Mouse (Mus musculus): ENCODE results near the gene Auts2. TPM values are rescaled to one million over a fixed set of nuclear protein-coding genes. Genes with fewer than 3 reads are reported as not detected.
A peak's percentile ranks its signal among the peaks of the same experiment; 100 is the strongest.

Auts2 gene
- total and polyA plus RNA-seq, 3 experiments: not detected

DNA sequence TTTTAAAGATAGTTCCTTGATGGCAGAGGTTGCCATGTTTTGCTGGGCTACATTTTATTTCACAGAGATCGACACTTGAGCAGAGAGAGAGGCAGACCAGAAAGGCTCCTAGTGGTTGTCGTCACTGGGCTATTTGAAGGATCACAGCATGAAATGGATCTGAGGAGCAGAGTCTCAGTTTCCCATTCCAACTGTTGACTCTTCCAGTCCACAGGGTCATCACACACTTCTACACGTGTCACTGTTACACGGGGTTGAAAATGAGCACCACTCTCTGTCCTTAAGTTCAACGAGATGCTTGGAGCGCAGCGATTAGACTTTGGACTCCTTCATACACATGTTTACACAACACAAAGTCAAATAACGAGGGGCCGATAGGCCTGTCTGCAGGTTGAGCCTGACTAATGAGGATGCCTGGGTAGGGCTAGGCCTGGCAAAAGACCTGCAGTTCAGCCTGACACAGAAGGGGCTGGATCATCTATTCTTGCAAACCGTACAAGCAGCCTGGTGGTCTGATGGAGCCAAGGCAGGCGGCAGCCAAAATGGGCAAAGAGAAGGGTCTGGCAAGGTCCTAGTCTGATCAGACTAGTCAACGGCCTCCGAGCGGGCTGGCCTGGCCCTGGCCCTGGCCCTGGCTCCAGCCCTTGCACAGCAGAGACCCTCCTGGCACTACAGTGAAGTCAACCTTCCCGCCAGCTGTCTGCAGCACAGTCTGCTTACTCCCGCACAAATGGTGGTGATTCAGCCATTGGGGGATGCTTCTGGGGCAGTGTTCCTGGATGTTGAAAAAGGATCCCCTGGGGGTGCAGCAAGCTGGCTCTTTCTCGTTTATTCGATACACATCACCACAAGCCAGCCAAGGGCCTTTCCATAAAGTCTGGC, 969.6 kb downstream of the Auts2 start:
- Histone ChIP-seq H3K4me3 (replicated peaks in 1 of 3; ENCODE audit: low read depth in 2 of 3, low read length in 2 of 3, poor library complexity in 1 of 3) (peak overlapping the region in 1 of 3 experiments; percentile 9), H3K27ac (ENCODE audit: insufficient read depth, low read depth) (no peak overlapping the region), H3K36me3 (replicated peaks in 1 of 2; ENCODE audit: control insufficient read depth in 1 of 2, insufficient read depth in 1 of 2, low read length in 1 of 2) (no peaks in the 10 kb centered on the region), H3K9ac (ENCODE audit: insufficient read depth, low read depth) (no peak overlapping the region), H3K27me3 (replicated peaks) (no peaks in the 10 kb centered on the region), H3K4me2 (ENCODE audit: insufficient read depth, low read depth, poor library complexity, severe bottlenecking) (no peak overlapping the region), H3K79me2 (replicated peaks; ENCODE audit: control insufficient read depth, extremely low read depth, insufficient read depth, poor library complexity, severe bottlenecking) (no peaks in the 10 kb centered on the region), H3K4me1 (ENCODE audit: control insufficient read depth in 1 of 2, insufficient read depth in 2 of 2) (no peaks in the 10 kb centered on the region), H3K9me3 (replicated peaks; ENCODE audit: low read length) (peaks cover 89% of the 10 kb centered on the region)
- dilution Hi-C loops (cut with MboI; ENCODE audit: extremely low pct_ligation_motif_present, extremely low pct_unique_long_range_greater_than_20kb, low sequenced_read_pairs) (no loop called here), in situ Hi-C loops (cut with MboI; ENCODE audit: low pct_ligation_motif_present, low pct_unique_long_range_greater_than_20kb, low sequenced_read_pairs) (no loop called here)
- no peak for DNase-seq (ENCODE audit: extremely low read depth)
- TF ChIP-seq ZKSCAN1 (IDR thresholded peaks at IDR 0.05; ENCODE audit: borderline replicate concordance, low read depth, low read length) (no peak), CHD2 (IDR thresholded peaks at IDR 0.05; ENCODE audit: low read length) (no peak), E2F4 (IDR thresholded peaks at IDR 0.05; ENCODE audit: insufficient replicate concordance, low read depth, low read length) (no peak), ZC3H11A (IDR thresholded peaks at IDR 0.05; ENCODE audit: low read depth, low read length) (no peak)

DNA sequence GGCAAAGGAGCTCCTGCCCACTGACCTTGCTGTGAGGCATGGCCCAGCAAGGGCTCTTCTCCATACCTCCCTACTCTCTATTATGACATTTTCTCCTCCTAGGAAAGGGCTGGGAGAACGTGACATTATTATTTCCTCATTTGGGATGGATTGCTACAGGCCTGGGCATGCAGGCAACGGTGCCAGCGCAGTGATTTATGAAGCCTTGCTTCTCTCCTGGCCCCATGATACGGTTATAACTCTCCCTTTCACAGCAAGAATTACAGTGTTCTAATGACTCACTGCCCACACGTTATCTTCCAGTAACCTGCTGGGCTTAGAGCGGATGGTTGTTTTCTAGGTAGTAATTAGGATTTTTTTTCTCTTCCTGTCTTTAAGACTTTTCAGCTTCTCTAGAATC, 977.1 kb downstream of the Auts2 start:
- dilution Hi-C loops (cut with MboI; ENCODE audit: extremely low pct_ligation_motif_present, extremely low pct_unique_long_range_greater_than_20kb, low sequenced_read_pairs): no loop called here

DNA sequence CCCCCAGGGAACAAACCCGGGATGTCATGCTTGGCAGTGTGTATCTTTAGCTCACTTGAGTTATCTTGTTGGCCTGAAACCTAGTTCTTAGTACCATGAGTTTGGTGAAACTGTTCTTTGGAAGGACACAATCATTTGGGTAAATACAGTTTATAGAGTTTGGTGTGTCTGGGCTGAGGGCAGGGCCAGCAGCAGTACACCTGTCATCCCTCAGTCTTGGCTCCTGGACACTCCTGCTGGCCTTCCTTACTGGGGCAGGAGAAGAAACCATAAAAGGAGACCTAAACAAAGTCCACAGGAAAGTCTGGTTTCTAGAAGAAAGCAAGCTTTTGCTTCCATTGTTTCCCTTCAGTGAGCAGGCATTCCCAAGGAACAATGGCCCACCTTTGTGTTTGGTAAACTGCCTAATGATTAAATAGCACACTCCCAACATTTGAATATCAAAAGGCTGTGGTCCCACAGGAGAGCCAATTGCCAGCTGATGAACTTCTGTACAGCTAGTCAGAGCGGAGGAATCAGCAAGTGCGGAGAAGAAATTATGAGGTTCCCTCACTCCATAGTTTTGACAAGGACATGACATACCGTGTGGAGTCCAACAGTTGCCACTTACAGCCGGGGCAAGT, 979.4 kb downstream of the Auts2 start:
- in situ Hi-C loops (cut with MboI; ENCODE audit: low pct_ligation_motif_present, low pct_unique_long_range_greater_than_20kb, low sequenced_read_pairs): no loop called here
- dilution Hi-C loops (cut with MboI; ENCODE audit: extremely low pct_ligation_motif_present, extremely low pct_unique_long_range_greater_than_20kb, low sequenced_read_pairs): no loop called here

More for the DNA sequence above, 977.1 kb downstream of the Auts2 start:
- H3K9me3 ChIP-seq (replicated peaks; ENCODE audit: low read length): peaks cover 86% of the 10 kb centered on the region
- TF ChIP-seq POLR2AphosphoS2 (IDR thresholded peaks at IDR 0.05; ENCODE audit: low read depth, low read length): no peak
- no peaks in the 10 kb centered on the region for H3K79me2 ChIP-seq (replicated peaks; ENCODE audit: control insufficient read depth, extremely low read depth, insufficient read depth, poor library complexity, severe bottlenecking)
- no peak overlapping the region for H3K4me3 ChIP-seq (replicated peaks in 1 of 3; ENCODE audit: low read depth in 2 of 3, low read length in 2 of 3, poor library complexity in 1 of 3)
- no peak overlapping the region for H3K9ac ChIP-seq (ENCODE audit: insufficient read depth, low read depth)
- in situ Hi-C loops (cut with MboI; ENCODE audit: low pct_ligation_motif_present, low pct_unique_long_range_greater_than_20kb, low sequenced_read_pairs): no loop called here
- no peaks in the 10 kb centered on the region for H3K27me3 ChIP-seq (replicated peaks)
- no peaks in the 10 kb centered on the region for H3K4me1 ChIP-seq (ENCODE audit: control insufficient read depth in 1 of 2, insufficient read depth in 2 of 2)
- no peaks in the 10 kb centered on the region for H3K36me3 ChIP-seq (replicated peaks in 1 of 2; ENCODE audit: control insufficient read depth in 1 of 2, insufficient read depth in 1 of 2, low read length in 1 of 2)
- no peak overlapping the region for H3K4me2 ChIP-seq (ENCODE audit: insufficient read depth, low read depth, poor library complexity, severe bottlenecking)
- H3K27ac ChIP-seq (ENCODE audit: insufficient read depth, low read depth): no peak overlapping the region
- DNase-seq (ENCODE audit: extremely low read depth): no peak

More for the DNA sequence above, 979.4 kb downstream of the Auts2 start:
- H3K9me3 ChIP-seq (replicated peaks; ENCODE audit: low read length): peaks cover 77% of the 10 kb centered on the region
- H3K27ac ChIP-seq (ENCODE audit: insufficient read depth, low read depth): no peak overlapping the region
- H3K9ac ChIP-seq (ENCODE audit: insufficient read depth, low read depth): no peak overlapping the region
- no peaks in the 10 kb centered on the region for H3K36me3 ChIP-seq (replicated peaks in 1 of 2; ENCODE audit: control insufficient read depth in 1 of 2, insufficient read depth in 1 of 2, low read length in 1 of 2)
- no peak overlapping the region for H3K4me3 ChIP-seq (replicated peaks in 1 of 3; ENCODE audit: low read depth in 2 of 3, low read length in 2 of 3, poor library complexity in 1 of 3)
- no peaks in the 10 kb centered on the region for H3K4me1 ChIP-seq (ENCODE audit: control insufficient read depth in 1 of 2, insufficient read depth in 2 of 2)
- no peak for TF ChIP-seq MAX (IDR thresholded peaks at IDR 0.05; ENCODE audit: low read length)
- TF ChIP-seq HCFC1 (IDR thresholded peaks at IDR 0.05; ENCODE audit: low read depth, low read length): no peak
- TF ChIP-seq CHD1 (IDR thresholded peaks at IDR 0.05; ENCODE audit: low read depth, low read length): no peak
- DNase-seq (ENCODE audit: extremely low read depth): no peak
- no peak overlapping the region for H3K4me2 ChIP-seq (ENCODE audit: insufficient read depth, low read depth, poor library complexity, severe bottlenecking)
- H3K27me3 ChIP-seq (replicated peaks): no peaks in the 10 kb centered on the region
- H3K79me2 ChIP-seq (replicated peaks; ENCODE audit: control insufficient read depth, extremely low read depth, insufficient read depth, poor library complexity, severe bottlenecking): no peaks in the 10 kb centered on the region

All from CH12.LX (cell line).